Mouse (Mus musculus) testis, adult 2 months (tissue): Measurements from ENCODE around the gene Card9. TPM values are rescaled to one million over a fixed set of nuclear protein-coding genes. Genes with fewer than 3 reads are reported as not detected.

Experiments used
- H3K27ac ChIP-seq: fragments of 200-500 bp; 2 replicates; pipeline ENCODE4 v1.5.1; 2012; ENCODE audit warnings: low read depth, low read length; ENCODE audit not compliant: control insufficient read depth, insufficient read depth
- H3K27me3 ChIP-seq: fragments of 200-500 bp; 2 replicates; pipeline ENCODE4 v1.6.1; 2012; ENCODE audit warnings: mild to moderate bottlenecking, low read length, moderate library complexity; ENCODE audit not compliant: control insufficient read depth, insufficient read depth
- H3K36me3 ChIP-seq: fragments of 200-500 bp; 2 replicates; pipeline ENCODE4 v1.6.1; 2012; ENCODE audit warnings: mild to moderate bottlenecking, low read length; ENCODE audit not compliant: control insufficient read depth, insufficient read depth
- H3K4me1 ChIP-seq: fragments of 200-500 bp; 2 replicates; pipeline ENCODE4 v1.6.1; 2012; ENCODE audit warnings: low read length; ENCODE audit not compliant: control insufficient read depth, insufficient read depth
- H3K4me3 ChIP-seq: fragments of 200-500 bp; 2 replicates; pipeline ENCODE4 v1.5.1; 2012; ENCODE audit warnings: low read depth, mild to moderate bottlenecking, low read length, moderate library complexity, mixed read lengths; ENCODE audit not compliant: control insufficient read depth
- CTCF ChIP-seq: fragments of 200-500 bp; IDR thresholded peaks from 2 replicates; pipeline ENCODE4 v1.5.1; 2012; ENCODE audit warnings: low read depth, mild to moderate bottlenecking, inconsistent platforms, low read length, moderate library complexity; ENCODE audit not compliant: control insufficient read depth, insufficient read depth, insufficient replicate concordance
- POLR2A ChIP-seq: fragments of 200-500 bp; IDR thresholded peaks from 2 replicates; pipeline ENCODE4 v1.6.1; 2012; ENCODE audit warnings: low read depth, mild to moderate bottlenecking, inconsistent platforms, low read length, moderate library complexity; ENCODE audit not compliant: control insufficient read depth
- polyA plus RNA-seq: library from polyadenylated mRNA; depleted of rRNA; stranded (reverse); fragments of >200 nt; gene quantifications from 2 replicates; pipeline ENCODE4 v1.2.3, GENCODE M21; 2012

The Card9 gene
- polyA plus RNA-seq, 1 experiment: 0.75 TPM

DNA sequence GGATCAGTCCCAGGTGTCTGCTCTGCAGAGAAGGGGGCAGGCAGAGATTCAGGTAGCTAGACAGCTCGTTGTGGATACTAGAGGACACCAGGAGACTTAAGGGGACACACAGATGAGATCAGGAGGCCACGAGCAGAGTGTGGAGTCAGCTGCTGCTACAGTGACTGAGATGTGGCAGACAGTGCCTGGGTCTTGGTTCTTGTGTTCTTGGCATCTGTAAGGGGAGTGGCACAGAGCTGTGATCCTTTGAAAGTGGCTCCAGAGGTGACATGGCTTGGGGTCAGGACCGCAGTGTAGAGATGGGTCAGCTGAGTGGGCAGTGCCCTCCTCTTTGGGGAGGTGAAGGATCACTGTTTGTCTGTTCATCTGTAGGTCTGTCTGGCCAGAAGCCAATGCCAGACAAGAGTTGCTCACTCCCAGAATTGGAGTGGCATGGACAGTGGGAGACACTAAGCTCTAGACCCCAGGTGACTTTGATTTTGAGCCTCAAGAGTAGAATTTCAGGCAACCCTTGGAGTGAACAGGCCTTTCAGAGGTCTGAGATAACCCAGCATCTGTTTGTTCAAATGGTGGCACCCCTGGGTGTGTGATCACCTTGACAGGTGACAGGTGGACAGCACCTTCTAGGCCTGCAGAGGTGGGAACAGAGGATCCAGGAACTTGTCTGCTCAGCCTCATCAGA, 42.6 kb downstream of the Card9 start:
- Histone ChIP-seq H3K36me3 (no peaks in the 10 kb centered on the region), H3K27me3 (no peaks in the 10 kb centered on the region), H3K27ac (no peak overlapping the region), H3K4me1 (peaks cover 19% of the 10 kb centered on the region), H3K4me3 (peak overlapping the region; percentile 17)
- TF ChIP-seq CTCF (no peak), POLR2A (no peak)

DNA sequence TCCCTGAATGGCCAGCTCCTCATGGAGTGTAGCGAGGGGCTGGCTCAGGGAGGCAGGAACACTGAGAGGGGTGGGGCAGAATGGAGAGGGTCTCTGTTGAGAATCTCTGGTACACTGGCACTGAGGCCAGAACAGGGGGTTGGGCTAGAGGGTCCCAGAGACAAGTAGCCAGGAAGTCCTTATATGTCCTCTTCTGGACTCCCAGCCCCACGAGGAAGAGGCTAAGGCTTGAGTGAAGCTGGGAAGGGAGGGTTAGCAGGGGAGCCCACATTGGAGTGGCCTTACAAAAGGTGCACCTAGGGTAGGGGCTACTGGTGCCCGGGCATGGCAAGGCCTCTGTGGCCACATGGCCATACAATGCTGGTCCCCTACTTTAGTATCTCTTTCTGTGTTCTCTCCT, 43.3 kb downstream of the Card9 start:
- no peaks in the 10 kb centered on the region for H3K36me3 ChIP-seq
- TF ChIP-seq CTCF (no peak), POLR2A (no peak)
- H3K27ac ChIP-seq: no peak overlapping the region
- H3K27me3 ChIP-seq: no peaks in the 10 kb centered on the region
- H3K4me1 ChIP-seq: peaks cover 19% of the 10 kb centered on the region
- no peak overlapping the region for H3K4me3 ChIP-seq

DNA sequence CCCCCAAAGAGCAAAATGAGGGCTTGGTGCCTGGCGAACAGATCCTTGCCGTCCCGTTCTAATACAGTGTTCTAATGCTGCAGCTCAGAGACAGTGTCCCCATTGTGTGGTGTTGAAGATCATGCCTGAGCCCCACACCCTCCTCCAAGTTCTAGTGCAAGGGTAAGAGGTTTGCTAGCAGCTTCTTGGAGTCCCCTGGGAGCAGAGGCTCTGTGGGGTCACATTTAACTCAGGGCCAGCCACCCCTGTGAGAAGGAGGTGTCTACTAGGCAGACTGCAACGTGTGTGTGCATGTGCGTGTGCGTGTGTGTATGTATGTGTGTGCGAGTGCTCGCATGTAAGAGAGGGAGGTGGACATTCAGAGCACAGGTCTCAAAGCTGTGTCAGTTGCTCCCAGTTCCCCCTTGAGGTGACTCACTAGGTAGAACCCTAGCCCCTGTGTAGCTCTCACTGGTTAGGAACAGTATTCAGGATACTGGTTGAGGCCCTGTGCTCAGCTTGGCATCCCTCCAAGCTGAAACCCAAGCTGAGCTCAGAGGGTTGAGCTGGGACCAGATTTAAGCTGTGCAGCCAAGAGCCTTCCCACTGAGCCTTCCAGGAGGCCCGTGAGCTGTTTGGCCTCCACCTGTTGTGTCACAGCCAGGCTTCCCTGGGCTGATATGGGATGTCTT, 44.0 kb downstream of the Card9 start:
- peak overlapping the region; percentile 84 for H3K4me3 ChIP-seq
- no peak overlapping the region for H3K27ac ChIP-seq
- no peaks in the 10 kb centered on the region for H3K36me3 ChIP-seq
- H3K4me1 ChIP-seq: peaks cover 19% of the 10 kb centered on the region
- TF ChIP-seq POLR2A: no peak
- no peak for TF ChIP-seq CTCF
- no peaks in the 10 kb centered on the region for H3K27me3 ChIP-seq

DNA sequence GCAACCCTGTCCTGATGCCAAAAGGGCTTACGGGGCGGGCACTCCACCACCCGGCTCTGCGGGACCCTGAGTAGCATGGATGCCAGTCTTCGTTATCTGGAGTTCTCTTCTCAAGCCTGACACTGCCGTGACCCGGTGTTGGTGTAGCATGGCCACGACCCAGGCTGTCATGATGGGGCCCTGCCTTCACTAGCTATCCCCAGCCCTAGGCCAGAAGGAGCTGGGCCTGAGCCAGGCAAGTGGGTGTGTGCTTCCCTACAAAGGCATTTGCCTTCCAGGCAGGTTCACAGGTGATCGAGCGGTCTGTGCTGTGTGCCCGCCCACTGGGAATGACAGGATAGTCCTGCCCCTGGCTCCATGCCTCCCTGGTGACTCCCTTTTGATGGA, 44.8 kb downstream of the Card9 start:
- Histone ChIP-seq H3K27ac (peak overlapping the region; percentile 73), H3K36me3 (no peaks in the 10 kb centered on the region), H3K27me3 (no peaks in the 10 kb centered on the region), H3K4me3 (peak overlapping the region; percentile 84), H3K4me1 (peaks cover 19% of the 10 kb centered on the region)
- TF ChIP-seq POLR2A (no peak), CTCF (no peak)

DNA sequence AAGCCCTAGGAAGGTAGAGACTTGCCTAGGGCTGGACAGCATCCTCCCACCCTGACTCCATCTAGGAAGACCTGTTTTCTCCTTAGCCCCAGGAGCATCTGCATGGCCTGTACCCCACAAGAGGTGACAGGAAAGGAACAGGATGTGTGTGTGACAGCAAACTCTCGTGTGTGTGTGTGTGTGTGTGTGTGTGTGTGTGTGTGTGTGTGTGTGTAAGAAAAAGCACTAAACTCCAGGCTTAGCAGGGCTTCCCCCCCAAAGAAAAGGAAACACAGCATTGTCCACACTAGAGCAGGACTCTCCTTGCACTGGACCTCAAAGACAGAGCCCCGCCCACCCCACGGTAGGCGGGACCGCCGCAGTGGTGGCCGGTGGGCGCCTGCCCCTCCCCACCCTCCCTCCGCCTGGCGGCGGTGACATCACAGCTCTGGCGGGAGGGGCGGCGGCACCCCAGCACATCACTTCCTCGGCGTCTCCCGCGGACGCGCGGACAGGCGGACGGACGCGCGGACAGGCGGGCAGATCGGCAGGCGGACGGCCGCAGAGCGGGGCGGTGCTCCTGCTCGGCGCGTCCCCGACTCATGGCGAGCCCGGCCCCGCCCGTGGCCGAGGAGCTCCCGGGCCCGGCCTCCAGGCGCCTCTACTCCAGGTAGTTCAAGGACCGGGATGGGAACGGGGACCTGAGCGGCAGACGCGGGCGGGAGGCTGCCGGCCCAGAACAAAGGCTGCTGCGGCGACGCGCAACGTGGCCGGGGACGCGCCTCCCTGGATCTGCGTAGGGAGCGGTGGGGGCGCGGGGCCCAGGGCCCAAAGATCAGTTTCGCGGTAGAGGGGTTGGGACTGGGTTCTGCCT, 45.4 kb downstream of the Card9 start, which contains the start of gene Gpsm1:
TSS of gene Gpsm1 (plus strand) at position 444 of the 853 bp plus-strand sequence.
- Histone ChIP-seq H3K27ac (peak within 1 kb of the TSS; percentile 93), H3K36me3 (no peaks in the 10 kb centered on the region), H3K27me3 (no peaks in the 10 kb centered on the region), H3K4me1 (peaks cover 19% of the 10 kb centered on the region), H3K4me3 (peak within 1 kb of the TSS; percentile 84)
- no peak for TF ChIP-seq CTCF
- peak; percentile 59 for TF ChIP-seq POLR2A

DNA sequence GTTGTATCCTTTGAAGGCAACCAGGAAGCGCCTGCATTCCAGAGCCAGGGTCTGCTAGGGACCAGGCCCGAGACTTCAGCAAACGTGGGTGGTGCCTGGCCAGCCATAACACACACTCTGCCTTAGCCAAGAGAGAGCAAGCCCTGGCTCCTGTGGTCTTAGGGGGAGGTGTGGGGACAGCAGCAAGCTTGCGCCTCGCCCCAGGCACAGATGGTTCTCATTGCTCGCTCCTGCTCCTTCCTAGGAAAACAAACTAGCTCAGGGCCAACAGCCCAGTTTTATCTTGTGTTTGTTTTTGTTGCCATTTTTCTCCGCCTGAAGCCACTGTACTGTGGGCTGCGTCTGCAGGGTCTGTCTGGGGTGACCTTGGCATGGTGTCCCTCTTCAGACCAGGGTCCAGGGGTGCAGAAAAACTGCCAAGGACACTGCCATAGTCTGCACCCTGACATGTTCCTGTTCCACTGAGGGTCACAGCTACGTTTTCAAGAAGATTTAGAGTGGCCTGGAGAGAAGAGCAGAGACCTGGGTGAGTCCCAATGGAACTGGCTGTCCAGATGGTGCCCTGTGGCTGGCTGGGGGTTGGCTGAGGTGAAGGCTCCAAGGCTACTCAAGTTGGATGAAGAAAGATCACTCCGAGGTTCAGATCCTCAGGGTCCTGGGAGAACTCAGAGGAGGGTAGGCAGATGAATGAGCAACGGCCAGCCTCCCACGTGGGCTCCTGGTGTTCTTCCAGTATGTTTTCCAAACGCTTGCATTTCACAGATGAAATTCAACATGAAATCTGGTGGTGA, 46.2 kb downstream of the Card9 start:
- Histone ChIP-seq H3K27ac (peak overlapping the region; percentile 93), H3K4me1 (peaks cover 16% of the 10 kb centered on the region), H3K4me3 (peak overlapping the region; percentile 84), H3K27me3 (no peaks in the 10 kb centered on the region), H3K36me3 (no peaks in the 10 kb centered on the region)
- TF ChIP-seq POLR2A (peak; percentile 46; the same call in 1 of the 2 replicates), CTCF (no peak)
